Mouse (Mus musculus): ENCODE results near the gene Evi2b. TPM values are rescaled to one million over a fixed set of nuclear protein-coding genes. Genes with fewer than 3 reads are reported as not detected.

The Evi2b gene
- polyA plus RNA-seq, 2 experiments: 2.5 to 4.6 TPM

GRCm38 (mm10) chr11:79533311-79533710 is 9.7 kb upstream of the Evi2b start:
- Histone ChIP-seq H3K4me1 (ENCODE audit: control insufficient read depth, insufficient read depth, low read length) (peaks cover 4% of the 10 kb centered on the region), H3K27me3 (ENCODE audit: control insufficient read depth, insufficient read depth, low read length) (no peaks in the 10 kb centered on the region), H3K27ac (replicated peaks; ENCODE audit: low read depth, low read length) (no peak overlapping the region), H3K9me3 (ENCODE audit: control insufficient read depth, low read length) (no peaks in the 10 kb centered on the region), H3K36me3 (ENCODE audit: control insufficient read depth, insufficient read depth, low read length) (peaks cover 40% of the 10 kb centered on the region), H3K4me3 (replicated peaks; ENCODE audit: low read length) (no peak overlapping the region), H3K9ac (ENCODE audit: low read depth, low read length, severe bottlenecking) (no peak overlapping the region), H3K4me2 (replicated peaks; ENCODE audit: low read depth, low read length, severe bottlenecking) (no peak overlapping the region)
- DNase-seq (ENCODE audit: low spot score) (no peak), ATAC-seq (ENCODE audit: low FRiP score, low read depth) (no peak)
- WGBS: 87% methylated on average over 6 of the region's 6 CpGs
- TF ChIP-seq POLR2A (IDR thresholded peaks at IDR 0.05; ENCODE audit: borderline replicate concordance, extremely low read depth, insufficient read depth, insufficient read length): no peak

GRCm38 (mm10) chr11:79531485-79531884 is 7.9 kb upstream of the Evi2b start:
- H3K27me3 ChIP-seq (ENCODE audit: control insufficient read depth, insufficient read depth, low read length): no peaks in the 10 kb centered on the region
- no peak overlapping the region for H3K27ac ChIP-seq (replicated peaks; ENCODE audit: low read depth, low read length)
- 89% methylated on average over 4 of the region's 4 CpGs for WGBS
- H3K9ac ChIP-seq (ENCODE audit: low read depth, low read length, severe bottlenecking): no peak overlapping the region
- peaks cover 4% of the 10 kb centered on the region for H3K4me1 ChIP-seq (ENCODE audit: control insufficient read depth, insufficient read depth, low read length)
- H3K36me3 ChIP-seq (ENCODE audit: control insufficient read depth, insufficient read depth, low read length): peaks cover 34% of the 10 kb centered on the region
- ATAC-seq (ENCODE audit: low FRiP score, low read depth): no peak
- H3K4me2 ChIP-seq (replicated peaks; ENCODE audit: low read depth, low read length, severe bottlenecking): no peak overlapping the region
- H3K9me3 ChIP-seq (ENCODE audit: control insufficient read depth, low read length): no peaks in the 10 kb centered on the region
- no peak for DNase-seq (ENCODE audit: low spot score)
- no peak overlapping the region for H3K4me3 ChIP-seq (replicated peaks; ENCODE audit: low read length)
- TF ChIP-seq POLR2A (IDR thresholded peaks at IDR 0.05; ENCODE audit: borderline replicate concordance, extremely low read depth, insufficient read depth, insufficient read length): no peak

GRCm38 (mm10) chr11:79530774-79531173 is 7.2 kb upstream of the Evi2b start:
- TF ChIP-seq POLR2A (IDR thresholded peaks at IDR 0.05; ENCODE audit: borderline replicate concordance, extremely low read depth, insufficient read depth, insufficient read length): no peak
- peaks cover 4% of the 10 kb centered on the region for H3K4me1 ChIP-seq (ENCODE audit: control insufficient read depth, insufficient read depth, low read length)
- no peak overlapping the region for H3K4me3 ChIP-seq (replicated peaks; ENCODE audit: low read length)
- DNase-seq (ENCODE audit: low spot score) (no peak), ATAC-seq (ENCODE audit: low FRiP score, low read depth) (no peak)
- H3K36me3 ChIP-seq (ENCODE audit: control insufficient read depth, insufficient read depth, low read length): peaks cover 34% of the 10 kb centered on the region
- H3K27ac ChIP-seq (replicated peaks; ENCODE audit: low read depth, low read length): no peak overlapping the region
- H3K27me3 ChIP-seq (ENCODE audit: control insufficient read depth, insufficient read depth, low read length): no peaks in the 10 kb centered on the region
- H3K9me3 ChIP-seq (ENCODE audit: control insufficient read depth, low read length): no peaks in the 10 kb centered on the region
- 93% methylated on average over 11 of the region's 11 CpGs for WGBS
- H3K4me2 ChIP-seq (replicated peaks; ENCODE audit: low read depth, low read length, severe bottlenecking): no peak overlapping the region
- no peak overlapping the region for H3K9ac ChIP-seq (ENCODE audit: low read depth, low read length, severe bottlenecking)

- H3K27me3 ChIP-seq (ENCODE audit: control insufficient read depth, insufficient read depth, low read length): no peaks in the 10 kb centered on the region
- H3K36me3 ChIP-seq (ENCODE audit: control insufficient read depth, insufficient read depth, low read length): peaks cover 34% of the 10 kb centered on the region
- H3K9me3 ChIP-seq (ENCODE audit: control insufficient read depth, low read length): no peaks in the 10 kb centered on the region
- no peak within 1 kb of the TSS for H3K4me2 ChIP-seq (replicated peaks; ENCODE audit: low read depth, low read length, severe bottlenecking)
- H3K4me1 ChIP-seq (ENCODE audit: control insufficient read depth, insufficient read depth, low read length): peaks cover 4% of the 10 kb centered on the region
- ATAC-seq (ENCODE audit: low FRiP score, low read depth) (no peak), DNase-seq (ENCODE audit: low spot score) (no peak)
- 86% methylated on average over 7 of the region's 7 CpGs for WGBS
- no peak for TF ChIP-seq POLR2A (IDR thresholded peaks at IDR 0.05; ENCODE audit: borderline replicate concordance, extremely low read depth, insufficient read depth, insufficient read length)
- H3K9ac ChIP-seq (ENCODE audit: low read depth, low read length, severe bottlenecking): no peak within 1 kb of the TSS
- no peak within 1 kb of the TSS for H3K4me3 ChIP-seq (replicated peaks; ENCODE audit: low read length)
- H3K27ac ChIP-seq (replicated peaks; ENCODE audit: low read depth, low read length): no peak within 1 kb of the TSS
These were observed 6.8 kb upstream of the Evi2b start, which contains the start of the genes Evi2 and Evi2a for GRCm38 (mm10) chr11:79530333-79530761. TSS of gene Evi2 (minus strand) at chr11:79530589. TSS of gene Evi2a (minus strand) at chr11:79530609.

GRCm38 (mm10) chr11:79529736-79530135 is 6.2 kb upstream of the Evi2b start:
- Histone ChIP-seq H3K36me3 (ENCODE audit: control insufficient read depth, insufficient read depth, low read length) (peaks cover 34% of the 10 kb centered on the region), H3K27me3 (ENCODE audit: control insufficient read depth, insufficient read depth, low read length) (no peaks in the 10 kb centered on the region), H3K9ac (ENCODE audit: low read depth, low read length, severe bottlenecking) (no peak overlapping the region), H3K4me1 (ENCODE audit: control insufficient read depth, insufficient read depth, low read length) (peaks cover 4% of the 10 kb centered on the region), H3K27ac (replicated peaks; ENCODE audit: low read depth, low read length) (no peak overlapping the region), H3K4me3 (replicated peaks; ENCODE audit: low read length) (no peak overlapping the region), H3K9me3 (ENCODE audit: control insufficient read depth, low read length) (no peaks in the 10 kb centered on the region), H3K4me2 (replicated peaks; ENCODE audit: low read depth, low read length, severe bottlenecking) (no peak overlapping the region)
- DNase-seq (ENCODE audit: low spot score): no peak
- WGBS: 97% methylated on average over 2 of the region's 2 CpGs
- TF ChIP-seq POLR2A (IDR thresholded peaks at IDR 0.05; ENCODE audit: borderline replicate concordance, extremely low read depth, insufficient read depth, insufficient read length): no peak
- no peak for ATAC-seq (ENCODE audit: low FRiP score, low read depth)

GRCm38 (mm10) chr11:79529226-79529625 is 5.7 kb upstream of the Evi2b start:
- Histone ChIP-seq H3K4me3 (replicated peaks; ENCODE audit: low read length) (no peak overlapping the region), H3K36me3 (ENCODE audit: control insufficient read depth, insufficient read depth, low read length) (peaks cover 37% of the 10 kb centered on the region), H3K4me1 (ENCODE audit: control insufficient read depth, insufficient read depth, low read length) (peaks cover 3% of the 10 kb centered on the region), H3K27me3 (ENCODE audit: control insufficient read depth, insufficient read depth, low read length) (no peaks in the 10 kb centered on the region), H3K9ac (ENCODE audit: low read depth, low read length, severe bottlenecking) (no peak overlapping the region), H3K27ac (replicated peaks; ENCODE audit: low read depth, low read length) (no peak overlapping the region), H3K9me3 (ENCODE audit: control insufficient read depth, low read length) (no peaks in the 10 kb centered on the region), H3K4me2 (replicated peaks; ENCODE audit: low read depth, low read length, severe bottlenecking) (no peak overlapping the region)
- DNase-seq (ENCODE audit: low spot score) (no peak), ATAC-seq (ENCODE audit: low FRiP score, low read depth) (no peak)
- no peak for TF ChIP-seq POLR2A (IDR thresholded peaks at IDR 0.05; ENCODE audit: borderline replicate concordance, extremely low read depth, insufficient read depth, insufficient read length)
- WGBS: 95% methylated on average over 6 of the region's 6 CpGs

Measured in limb, embryonic 14.5 days (tissue).